Mouse (Mus musculus) heart, postnatal 14 days (tissue): Measurements from ENCODE around the gene Wdr54. TPM values are rescaled to one million over a fixed set of nuclear protein-coding genes. Genes with fewer than 3 reads are reported as not detected.
A peak's percentile ranks its signal among the peaks of the same experiment; 100 is the strongest.

Experiments used
- DNase-seq, 2 experiments: peaks; one replicate each; pipeline ENCODE4 v3.0.0; 2021 to 2022
- intact Hi-C: fragments of 180-260 bp; cut with DNase I; formaldehyde crosslinking; loops from one replicate; pipeline ENCODE4 v1.15.1; 2025
- total RNA-seq, 2 experiments: library from RNA; stranded (reverse); gene quantifications; 2 replicates each; pipeline ENCODE4 v1.2.3; 2021

The Wdr54 gene
- total RNA-seq, 2 experiments from 2014 or later = 1.1 to 1.3 TPM

DNA sequence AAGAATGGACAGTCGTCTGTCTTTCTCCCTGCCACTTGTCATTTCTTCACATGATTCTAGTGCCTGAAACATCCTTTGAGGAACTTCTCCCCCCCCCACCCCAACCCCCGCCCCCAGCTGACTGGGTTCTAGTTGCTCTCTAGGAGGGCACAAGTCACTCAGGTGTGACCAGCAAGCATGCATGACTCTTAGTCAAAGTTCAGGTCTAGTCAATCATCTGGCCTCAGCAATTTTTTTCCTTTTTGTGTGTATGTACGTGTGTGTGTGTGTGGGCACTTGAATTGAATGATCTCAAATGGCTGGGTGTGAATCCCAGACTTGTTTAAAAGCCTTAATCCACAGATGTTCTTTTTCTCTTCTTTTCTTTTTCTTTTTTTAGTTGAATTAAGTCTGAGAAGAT is 22.0 kb downstream of the Wdr54 start:
- intact Hi-C loops = no loop called here
- no peak for DNase-seq

DNA sequence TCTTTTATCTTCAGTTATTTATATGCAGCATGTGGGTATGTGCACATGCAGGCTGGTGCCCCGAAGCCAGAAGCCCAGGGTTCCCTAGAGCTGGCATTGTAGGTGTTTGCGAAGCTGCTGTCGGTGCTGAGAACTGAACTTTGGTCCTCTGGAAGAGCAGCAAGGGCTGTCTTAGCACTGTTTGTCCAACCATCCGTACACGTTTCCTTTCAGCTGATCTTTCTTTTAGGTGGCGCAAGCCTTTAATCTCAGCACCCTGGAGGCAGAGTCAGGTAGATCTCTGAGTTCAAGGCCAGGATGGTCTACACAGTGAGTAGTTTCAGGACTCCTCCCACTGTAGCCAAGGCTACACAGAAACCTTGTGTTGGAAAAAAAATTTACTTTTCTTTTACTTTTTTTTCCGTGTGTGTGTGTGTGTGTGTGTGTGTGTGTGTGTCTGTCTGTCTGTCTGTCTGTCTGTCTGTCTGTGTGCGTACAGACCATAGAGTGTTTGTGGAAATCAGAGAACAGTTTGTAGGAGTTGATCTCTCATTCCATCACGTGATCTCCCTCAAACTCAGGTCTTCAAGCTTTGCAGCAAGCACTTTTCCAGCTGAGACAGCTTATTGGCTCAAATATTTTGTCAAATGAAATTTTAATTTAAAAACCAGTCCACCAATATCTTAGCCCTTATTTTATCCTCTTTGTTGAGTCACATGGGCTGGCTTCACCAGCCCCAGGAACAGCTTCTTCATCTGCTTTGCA is 23.8 kb downstream of the Wdr54 start:
- DNase-seq = no peak
- intact Hi-C loops = no loop called here

DNA sequence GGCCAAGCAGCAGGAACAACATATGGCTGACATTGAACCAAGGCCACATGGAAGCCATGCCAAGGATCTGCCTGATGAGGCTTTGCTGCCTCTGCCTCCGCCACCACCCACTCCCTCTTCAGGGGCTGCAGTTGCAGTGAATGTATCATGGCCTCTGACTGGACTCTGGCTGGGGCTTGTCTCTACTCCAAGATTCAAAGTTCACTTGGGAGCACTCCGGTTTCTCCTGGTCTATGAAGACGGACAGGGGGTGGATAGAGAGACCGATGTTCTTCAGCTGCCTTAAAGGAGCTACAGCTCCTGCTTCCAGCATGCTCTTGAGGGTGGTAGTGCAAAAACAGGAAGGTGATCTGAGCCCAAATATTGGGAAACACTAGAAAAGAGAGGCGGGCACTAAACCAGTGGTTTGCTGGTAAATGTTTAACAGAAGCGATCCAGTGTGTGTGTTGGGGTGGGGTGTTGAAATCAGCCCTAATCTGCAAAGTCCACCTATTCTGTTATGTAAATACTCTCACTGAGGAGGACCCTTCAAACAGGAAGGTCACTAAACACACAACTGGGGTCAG is 24.6 kb downstream of the Wdr54 start:
- intact Hi-C loops = no loop called here

DNA sequence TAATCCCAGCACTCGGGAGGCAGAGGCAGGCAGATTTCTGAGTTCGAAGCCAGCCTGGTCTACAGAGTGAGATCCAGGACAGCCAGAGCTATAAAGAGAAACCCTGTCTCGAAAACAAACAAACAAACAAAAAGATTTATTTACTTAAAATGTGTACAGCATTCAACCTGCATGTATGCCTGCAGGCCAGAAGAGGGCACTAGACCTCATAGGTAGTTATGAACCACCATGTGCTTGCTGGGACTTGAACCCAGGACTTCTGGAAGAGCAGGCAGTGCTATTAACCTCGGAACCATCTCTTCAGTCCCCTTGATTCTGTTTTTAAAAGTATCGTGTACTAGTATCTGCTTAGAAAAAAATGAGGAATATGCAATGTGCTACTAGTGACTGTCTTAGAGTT is 28.8 kb downstream of the Wdr54 start:
- DNase-seq = no peak
- intact Hi-C loops = no loop called here

More for the DNA sequence above, 24.6 kb downstream of the Wdr54 start:
- no peak for DNase-seq

DNA sequence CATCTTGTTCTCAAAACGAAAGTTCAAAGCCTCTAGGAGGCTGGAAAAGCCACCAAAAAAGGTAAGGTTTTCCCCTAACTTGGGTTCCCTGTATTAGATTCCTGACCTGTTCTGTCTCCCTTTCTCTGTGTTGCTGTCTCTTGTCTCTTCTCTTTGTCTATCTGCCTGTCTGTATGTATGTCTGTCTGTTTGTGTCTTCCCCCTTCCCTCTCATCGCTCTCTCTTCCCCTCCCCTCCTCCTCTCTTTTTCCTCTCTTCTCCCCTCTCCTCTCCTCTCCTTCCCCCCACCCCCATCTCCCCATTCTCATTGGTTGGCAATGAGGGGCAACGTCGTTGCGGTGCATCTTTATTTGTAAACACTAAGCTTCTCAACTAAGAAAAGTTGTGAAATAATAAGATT is 30.9 kb downstream of the Wdr54 start, which contains the start of gene Ino80b:
Gene Ino80b (minus strand): TSS at position 101 of the 400 bp plus-strand sequence.
- DNase-seq = no peak
- intact Hi-C loops = no loop called here

DNA sequence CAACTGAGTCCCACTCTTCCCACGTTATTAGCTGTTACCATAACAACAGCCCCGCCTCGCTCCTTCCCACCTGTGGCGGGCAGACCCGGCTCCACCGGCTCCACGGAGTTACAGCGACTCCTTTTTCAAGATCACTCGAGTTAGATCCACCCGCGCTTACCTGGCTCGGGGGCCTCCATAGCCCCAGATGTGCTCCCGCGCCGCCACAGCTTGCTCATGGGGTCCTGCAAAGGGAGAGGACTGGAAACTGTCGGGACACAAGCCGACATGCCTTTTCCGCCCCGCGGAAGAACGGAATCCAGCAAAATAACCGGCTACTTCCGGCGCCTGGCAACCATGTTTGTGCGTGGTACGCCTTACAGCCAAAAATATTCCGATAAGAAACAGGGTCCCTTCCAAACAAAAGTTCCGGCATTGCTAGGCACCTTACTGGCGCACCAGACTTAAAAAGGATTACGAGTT is 31.3 kb downstream of the Wdr54 start:
- peak; percentile 89 to 95 for DNase-seq
- intact Hi-C loops = no loop called here

DNA sequence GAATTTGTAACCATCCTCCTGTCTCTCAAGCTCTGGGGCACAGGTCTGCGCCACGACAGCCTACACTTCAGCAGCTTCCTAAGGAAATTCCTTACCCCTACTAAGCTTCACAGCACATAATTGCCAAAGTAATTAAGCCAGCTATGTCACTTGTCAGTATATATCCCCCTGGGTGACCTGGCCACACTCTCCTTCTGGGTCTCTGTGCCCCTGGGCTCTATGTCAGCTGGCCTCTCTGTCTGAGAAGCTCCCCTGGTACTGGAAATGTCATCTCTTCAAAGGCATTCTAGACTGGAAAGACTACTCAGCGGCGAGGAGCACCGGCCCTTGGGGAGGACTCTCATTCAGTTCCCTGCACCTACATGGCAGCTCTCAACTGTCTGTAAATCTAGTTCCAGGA is 33.2 kb downstream of the Wdr54 start:
- intact Hi-C loops = no loop called here
- no peak for DNase-seq

DNA sequence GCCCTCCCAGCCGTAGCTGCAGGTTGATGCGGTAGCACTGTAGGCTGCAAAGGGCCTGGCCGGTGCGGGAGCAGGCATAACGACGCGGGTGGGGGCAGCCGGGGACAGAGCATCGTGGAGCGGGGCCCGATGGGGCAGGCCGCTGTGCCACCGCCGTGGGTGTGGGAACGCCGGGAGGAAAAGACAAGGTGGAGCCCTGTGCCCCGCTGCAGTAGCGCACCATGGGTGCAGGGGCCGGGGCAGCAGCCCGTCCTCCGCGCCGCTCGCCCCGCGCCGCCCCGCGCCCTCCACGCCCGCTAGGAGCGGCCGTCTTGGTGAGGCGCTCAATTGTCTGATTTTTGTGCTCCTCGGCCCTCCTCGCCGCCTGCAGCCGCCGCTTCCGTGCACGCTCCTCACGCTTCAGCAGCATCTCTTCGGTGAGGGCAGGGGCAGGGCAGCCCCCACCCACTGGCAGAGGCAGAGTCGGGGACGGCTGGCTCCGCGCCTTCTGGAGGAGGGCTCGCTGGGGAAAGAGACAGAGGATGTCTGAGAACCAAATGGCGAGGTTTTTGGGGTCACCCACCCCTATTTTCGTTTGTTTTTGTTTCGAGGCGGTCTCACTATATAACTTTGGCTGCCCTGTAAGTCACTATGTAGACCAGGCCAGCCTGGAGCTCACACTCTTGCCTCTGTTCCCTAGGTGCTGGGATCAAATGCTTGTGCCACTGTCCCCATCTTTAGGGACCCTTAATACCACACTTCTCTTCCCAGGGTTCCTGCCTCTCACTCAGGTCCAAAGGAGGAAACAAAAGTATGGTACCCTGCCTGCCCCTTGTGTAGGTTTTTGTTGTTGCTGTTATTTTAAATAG is 34.1 kb downstream of the Wdr54 start:
- intact Hi-C loops = no loop called here
- DNase-seq = no peak

DNA sequence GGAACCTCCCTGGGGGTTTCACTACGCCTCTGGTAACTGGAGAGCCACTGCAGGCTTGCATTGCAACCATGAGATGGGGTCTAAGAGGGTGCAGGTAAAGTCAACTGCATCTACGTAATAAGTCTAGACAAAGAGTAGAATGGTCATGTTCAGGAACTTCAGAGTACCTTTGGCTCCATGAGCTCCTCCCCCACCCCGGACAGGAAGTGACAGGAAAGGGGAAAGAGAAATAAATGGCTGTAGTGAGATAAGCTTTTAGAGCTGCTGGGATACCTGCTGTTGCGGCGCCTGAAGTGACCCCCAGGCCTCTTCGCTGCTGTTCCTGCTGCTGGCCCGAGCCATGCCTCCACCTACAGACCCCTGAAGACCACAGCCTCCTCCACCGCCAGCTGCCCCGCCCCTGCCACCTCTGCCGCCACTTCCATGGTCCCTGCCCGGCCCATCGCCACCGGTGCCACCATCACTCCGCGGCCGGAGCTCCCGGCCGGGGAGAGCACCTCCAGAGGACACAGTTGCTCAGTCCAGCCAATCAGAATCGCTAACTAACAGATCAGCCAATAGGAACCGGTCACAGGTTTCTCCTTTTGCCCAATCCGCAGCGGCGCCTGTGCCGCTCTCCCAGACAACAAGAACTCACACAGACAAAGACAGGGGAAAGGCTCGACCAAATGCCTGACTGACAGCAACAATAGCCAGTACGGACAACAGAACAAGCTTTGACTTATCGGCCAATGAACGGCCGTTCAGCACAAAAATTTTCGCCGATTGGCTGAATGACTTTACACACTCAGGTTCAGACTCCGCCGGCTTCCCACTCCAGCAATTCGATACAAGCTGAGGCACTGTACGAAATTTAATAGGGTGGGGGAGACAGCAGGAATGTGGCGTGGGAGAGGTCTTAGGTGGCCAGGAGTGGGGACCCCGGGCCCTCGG is 35.0 kb downstream of the Wdr54 start, which contains the start of gene Wbp1:
Gene Wbp1 (minus strand): TSS at position 630 of the 933 bp plus-strand sequence.
- intact Hi-C loops = no loop called here
- peak; percentile 91 to 92 for DNase-seq

DNA sequence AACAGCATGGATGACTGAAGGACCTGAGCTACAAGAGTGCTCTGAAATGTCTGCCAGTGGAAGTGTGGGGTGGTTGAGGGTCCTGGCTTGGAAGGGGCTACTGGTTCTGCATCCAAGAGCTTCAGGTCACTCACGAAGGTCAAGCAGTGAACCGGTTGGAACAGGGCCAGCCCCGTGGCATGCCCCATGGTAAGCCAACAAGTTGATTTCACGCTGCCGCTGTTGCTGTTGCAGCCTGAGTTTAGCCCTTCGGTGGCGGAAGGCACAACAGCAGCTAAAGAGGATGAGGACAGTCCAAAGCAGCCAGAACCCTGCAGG is 36.5 kb downstream of the Wdr54 start:
- DNase-seq = no peak
- intact Hi-C loops = loop anchor here (5.0 kb wide), 1 partner anchor 148 kb away; no protein-coding TSS in a partner anchor

DNA sequence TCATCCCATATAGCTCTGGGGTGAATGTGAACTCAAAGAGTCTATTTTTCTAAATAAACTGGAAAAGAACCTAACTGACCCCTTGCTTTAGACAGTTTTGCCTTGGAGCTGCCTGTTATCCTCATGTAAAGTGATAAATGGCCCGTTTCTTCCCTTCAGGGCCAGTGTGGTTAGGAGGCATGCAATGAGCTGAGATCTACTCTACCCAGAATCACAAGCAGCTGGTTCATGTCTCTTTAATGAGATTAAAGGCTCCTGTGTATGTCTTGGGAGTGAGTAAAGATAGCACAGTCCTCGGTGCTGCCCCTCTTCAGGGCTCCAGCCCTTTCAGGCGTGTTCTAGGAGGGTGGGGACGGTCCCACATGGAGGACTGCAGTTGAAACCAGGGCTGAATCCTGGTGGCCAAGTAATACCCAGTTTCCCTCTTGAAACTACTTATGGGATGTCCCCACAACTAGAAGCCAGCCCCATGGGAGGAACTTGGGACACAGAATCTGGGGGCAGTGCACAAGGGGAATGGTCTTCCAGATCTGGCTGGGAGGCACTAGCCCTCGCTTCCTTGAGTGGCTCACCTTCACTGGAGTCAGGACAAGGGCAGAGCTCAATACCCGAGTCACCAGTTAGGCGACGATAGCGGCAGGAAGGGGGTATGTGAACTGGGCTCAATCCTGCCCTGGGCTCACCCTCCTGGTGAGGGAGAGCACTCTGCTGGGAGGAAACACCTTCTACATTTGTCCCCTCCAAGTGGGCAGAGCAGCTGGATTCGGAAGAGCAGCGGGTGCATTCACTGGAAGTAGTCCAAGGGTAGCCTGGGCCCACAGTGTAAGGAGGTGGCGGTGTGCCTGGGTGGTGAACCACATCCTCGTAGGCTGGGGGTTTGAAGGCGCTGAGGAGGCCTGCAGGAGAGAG is 37.1 kb downstream of the Wdr54 start:
- no peak for DNase-seq
- intact Hi-C loops = loop anchor here (5.0 kb wide), 1 partner anchor 148 kb away; no protein-coding TSS in a partner anchor

DNA sequence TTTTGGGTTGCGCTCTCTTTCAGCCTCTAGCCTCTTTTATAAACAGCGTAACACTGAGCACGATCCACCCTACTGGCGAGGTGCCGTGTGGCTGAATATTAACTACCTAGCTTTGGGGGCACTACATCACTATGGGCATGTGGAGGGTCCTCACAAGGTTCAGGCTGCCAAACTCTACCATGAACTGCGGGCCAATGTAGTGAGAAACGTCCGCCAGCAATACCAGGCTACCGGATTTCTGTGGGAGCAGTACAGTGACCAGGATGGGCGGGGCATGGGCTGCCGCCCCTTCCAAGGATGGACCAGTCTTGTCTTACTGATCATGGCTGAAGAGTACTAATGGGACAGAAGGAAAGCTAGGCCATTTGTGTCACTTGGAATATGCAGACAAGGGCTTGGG is 37.8 kb downstream of the Wdr54 start:
- no peak for DNase-seq
- intact Hi-C loops = loop anchor here (5.0 kb wide), 1 partner anchor 149 kb away; no protein-coding TSS in a partner anchor

DNA sequence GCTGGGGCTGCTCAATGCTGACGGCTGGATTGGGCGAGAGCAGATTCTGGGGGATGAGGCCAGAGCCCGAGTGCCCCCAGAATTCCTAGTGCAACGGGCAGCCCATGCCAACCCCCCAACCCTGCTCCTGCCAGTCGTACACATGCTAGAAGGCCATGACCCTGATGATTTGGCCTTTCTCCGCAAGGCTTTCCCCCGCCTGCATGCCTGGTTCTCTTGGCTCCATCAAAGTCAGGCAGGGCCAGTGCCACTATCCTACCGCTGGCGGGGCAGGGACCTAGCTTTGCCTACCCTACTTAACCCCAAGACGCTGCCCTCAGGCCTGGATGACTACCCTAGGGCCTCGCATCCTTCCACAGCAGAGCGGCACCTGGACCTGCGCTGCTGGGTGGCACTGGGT is 38.6 kb downstream of the Wdr54 start:
- intact Hi-C loops = loop anchor here (2.0 to 5.0 kb wide), 2 partner anchors 43 to 150 kb away; no protein-coding TSS in a partner anchor
- no peak for DNase-seq

DNA sequence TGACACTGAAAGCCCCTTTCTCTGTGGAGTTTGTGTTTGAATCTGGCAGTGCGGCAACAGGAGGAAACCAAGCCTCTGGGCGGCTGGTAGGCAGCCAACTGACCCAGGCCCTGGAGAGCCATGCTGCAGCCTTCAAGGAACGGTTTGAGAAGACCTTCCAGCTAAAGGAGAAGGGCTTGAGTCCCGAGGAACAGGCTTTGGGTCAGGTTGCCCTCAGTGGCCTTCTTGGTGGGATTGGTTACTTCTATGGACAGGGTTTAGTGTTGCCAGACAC is 39.1 kb downstream of the Wdr54 start:
- intact Hi-C loops = loop anchor here (2.0 to 5.0 kb wide), 2 partner anchors 44 to 150 kb away; no protein-coding TSS in a partner anchor

DNA sequence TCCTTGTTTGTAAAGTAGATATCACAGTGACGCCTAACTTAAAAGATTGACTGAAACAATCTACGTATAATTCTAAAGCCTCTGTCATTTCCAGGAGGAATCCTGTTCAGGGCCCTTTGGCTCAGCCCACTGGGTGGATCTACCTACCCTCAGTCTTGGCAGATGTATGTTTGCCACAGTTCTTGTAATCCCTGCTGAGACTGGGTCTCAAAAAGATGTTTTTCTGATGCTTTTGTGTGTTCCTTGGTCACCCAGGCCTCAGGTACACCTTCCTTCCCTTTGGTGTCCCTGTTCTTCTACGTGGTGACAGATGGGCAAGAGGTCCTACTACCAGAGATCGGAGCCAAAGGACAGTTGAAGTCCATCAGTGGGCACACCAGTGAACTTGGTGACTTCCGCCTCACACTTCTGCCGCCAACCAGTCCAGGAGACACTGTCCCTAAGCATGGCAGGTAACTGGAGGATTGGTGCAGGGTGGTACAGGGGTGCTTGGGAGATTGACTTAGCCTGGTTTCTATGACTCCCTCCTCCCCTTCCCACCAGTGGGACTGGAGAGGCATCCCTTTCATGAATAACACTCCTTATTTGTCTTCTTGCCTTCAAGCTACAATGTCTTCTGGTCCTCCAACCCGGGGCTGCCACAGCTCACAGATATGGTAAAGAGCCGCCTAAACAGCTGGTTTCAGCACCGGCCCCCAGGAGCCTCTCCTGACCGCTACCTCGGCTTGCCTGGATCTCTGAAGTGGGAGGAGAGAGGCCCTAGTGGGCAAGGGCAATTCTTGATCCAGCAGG is 39.6 kb downstream of the Wdr54 start:
- intact Hi-C loops = loop anchor here (2.0 to 5.0 kb wide), 2 partner anchors 44 to 151 kb away; no protein-coding TSS in a partner anchor
- no peak for DNase-seq

More for the DNA sequence above, 39.1 kb downstream of the Wdr54 start:
- no peak for DNase-seq

DNA sequence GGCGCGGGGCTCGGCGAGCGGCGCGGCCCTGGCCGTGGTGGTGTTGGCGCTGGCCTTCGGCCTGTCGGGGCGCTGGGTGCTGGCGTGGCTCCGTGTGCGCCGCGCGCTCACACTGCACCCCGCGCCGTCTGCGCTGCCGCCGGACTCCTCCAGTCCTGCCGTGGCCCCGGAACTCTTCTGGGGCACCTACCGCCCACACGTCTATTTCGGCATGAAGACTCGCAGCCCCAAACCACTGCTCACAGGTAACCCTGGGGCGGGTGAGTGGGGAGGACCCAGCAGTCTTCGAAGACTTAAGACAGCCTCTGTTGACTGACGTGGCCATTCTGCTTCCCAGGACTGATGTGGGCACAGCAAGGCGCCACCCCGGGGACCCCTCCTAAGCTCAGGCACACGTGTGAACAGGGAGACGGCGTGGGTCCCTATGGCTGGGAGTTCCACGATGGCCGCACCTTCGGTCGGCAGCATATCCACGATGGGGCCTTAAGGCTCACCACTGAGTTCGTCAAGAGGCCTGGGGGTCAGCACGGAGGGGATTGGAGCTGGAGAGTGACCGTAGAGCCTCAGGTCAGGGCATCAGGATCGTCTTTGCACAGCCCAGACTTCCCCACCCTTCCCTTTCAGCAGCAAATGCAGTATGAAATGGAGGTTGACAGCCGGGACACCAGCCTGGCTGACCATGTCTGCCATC is 40.4 kb downstream of the Wdr54 start:
- no peak for DNase-seq

DNA sequence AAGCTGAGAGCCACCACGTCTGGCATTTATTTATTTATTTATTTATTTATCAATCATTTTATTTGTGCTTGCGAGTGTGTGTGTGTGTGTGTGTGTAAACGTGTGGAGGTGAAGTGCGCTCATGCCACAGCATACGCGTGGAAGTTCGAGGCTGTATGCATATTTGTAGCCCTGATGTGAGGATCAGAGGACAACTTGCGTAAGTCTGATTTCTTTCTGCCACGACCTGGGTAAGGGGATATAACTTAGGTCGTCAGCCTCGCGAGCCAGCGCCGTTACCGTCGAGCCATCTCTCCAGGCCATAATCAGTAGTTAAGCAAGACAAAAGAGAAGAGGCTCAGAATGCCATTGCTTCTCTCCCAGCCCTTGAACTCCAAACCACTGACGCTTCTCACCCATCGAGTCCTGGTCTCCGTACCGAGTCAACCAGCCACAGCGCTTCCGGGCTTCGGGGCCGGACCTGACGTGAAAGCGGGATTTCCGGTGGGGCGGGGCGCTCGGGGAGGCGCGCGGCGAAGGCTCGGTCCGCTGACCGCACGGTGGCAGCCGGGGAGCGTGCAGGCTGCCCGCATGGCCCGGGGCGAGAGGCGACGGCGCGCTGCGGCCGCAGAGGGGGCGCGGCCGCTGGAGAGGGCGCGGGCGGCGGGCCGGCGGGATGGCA is 41.1 kb downstream of the Wdr54 start, which contains the start of gene Mogs:
Gene Mogs (plus strand): TSS at position 486 of the 661 bp plus-strand sequence.
- DNase-seq = peak; percentile 97
- intact Hi-C loops = loop anchor here (5.0 kb wide), 1 partner anchor 152 kb away; no protein-coding TSS in a partner anchor

More for the DNA sequence above, 40.4 kb downstream of the Wdr54 start:
- intact Hi-C loops = loop anchor here (2.0 to 5.0 kb wide), 2 partner anchors 45 to 151 kb away; no protein-coding TSS in a partner anchor
